Mouse (Mus musculus) midbrain, embryonic 10.5 days (tissue): ENCODE measurements around the gene Gse1. TPM values are rescaled to one million over a fixed set of nuclear protein-coding genes. Genes with fewer than 3 reads are reported as not detected.
A peak's percentile ranks its signal among the peaks of the same experiment; 100 is the strongest.

Experiments used
- DNase-seq: peaks from one replicate; pipeline ENCODE4 v3.0.0-alpha.2; 2017; ENCODE audit warnings: low spot score
- H3K27ac ChIP-seq: fragments of 300-500 bp; sonication (generic); replicated peaks from 2 replicates; pipeline ENCODE4 v1.5.1; 2016; ENCODE audit warnings: mild to moderate bottlenecking
- H3K27me3 ChIP-seq: fragments of 300-500 bp; sonication (generic); 2 replicates; pipeline ENCODE4 v1.6.1; 2016; ENCODE audit warnings: low read depth, mild to moderate bottlenecking; ENCODE audit not compliant: poor library complexity, severe bottlenecking
- H3K36me3 ChIP-seq: fragments of 300-500 bp; sonication (generic); 2 replicates; pipeline ENCODE4 v1.6.1; 2016; ENCODE audit warnings: mild to moderate bottlenecking, moderate library complexity
- H3K4me1 ChIP-seq: fragments of 300-500 bp; sonication (generic); 2 replicates; pipeline ENCODE4 v1.6.1; 2016
- H3K4me3 ChIP-seq: fragments of 300-500 bp; sonication (generic); 2 replicates; pipeline ENCODE4 v1.5.1; 2016; ENCODE audit warnings: mild to moderate bottlenecking, moderate library complexity
- H3K9me3 ChIP-seq: fragments of 300-500 bp; sonication (generic); replicated peaks from 2 replicates; pipeline ENCODE4 v1.6.1; 2016; ENCODE audit warnings: mild to moderate bottlenecking
- WGBS: fragments of 180-500 bp; shearing (Covaris S2); methylation state at CpG from one replicate; pipeline ENCODE4 v1.1.7; 2016; 5-methylcytosine and 5-hydroxymethylcytosine counted together
- polyA plus RNA-seq: library from polyadenylated mRNA; unstranded; fragments of >200 nt; fragmentation: Nextera tagmentation; extraction: Ambion mirVana; gene quantifications from 2 replicates; pipeline ENCODE4 v1.2.1, GENCODE M21; 2016

The Gse1 gene
- polyA plus RNA-seq, 1 experiment from 2014 or later, result 12.7 TPM

GRCm38 (mm10) chr8:120404609-120405036 is 176.4 kb downstream of the Gse1 start:
- 49% methylated on average over 7 of the region's 7 CpGs for WGBS
- peak; percentile 66 for DNase-seq
- H3K4me3 ChIP-seq, result no peak overlapping the region
- no peaks in the 10 kb centered on the region for H3K36me3 ChIP-seq
- H3K9me3 ChIP-seq, result no peaks in the 10 kb centered on the region
- peaks cover 73% of the 10 kb centered on the region for H3K4me1 ChIP-seq
- peaks cover 71% of the 10 kb centered on the region for H3K27me3 ChIP-seq
- peak overlapping the region; percentile 14 for H3K27ac ChIP-seq

GRCm38 (mm10) chr8:120406008-120406632 is 177.9 kb downstream of the Gse1 start:
- Histone ChIP-seq H3K4me3 (no peak overlapping the region), H3K27me3 (peaks cover 77% of the 10 kb centered on the region), H3K27ac (peak overlapping the region; percentile 80; the same call in 1 of the 2 replicates), H3K9me3 (no peaks in the 10 kb centered on the region), H3K36me3 (no peaks in the 10 kb centered on the region), H3K4me1 (peaks cover 81% of the 10 kb centered on the region)
- no peak for DNase-seq
- 91% methylated on average over 12 of the region's 12 CpGs for WGBS

GRCm38 (mm10) chr8:120407701-120408240 is 179.5 kb downstream of the Gse1 start:
- peaks cover 92% of the 10 kb centered on the region for H3K4me1 ChIP-seq
- peak; percentile 84 for DNase-seq
- H3K27ac ChIP-seq, result peak overlapping the region; percentile 80
- H3K4me3 ChIP-seq, result peak overlapping the region; percentile 14; the same call in 1 of the 2 replicates
- 6% methylated on average over 9 of the region's 9 CpGs for WGBS
- peaks cover 79% of the 10 kb centered on the region for H3K27me3 ChIP-seq
- no peaks in the 10 kb centered on the region for H3K36me3 ChIP-seq
- H3K9me3 ChIP-seq, result no peaks in the 10 kb centered on the region

GRCm38 (mm10) chr8:120408241-120409215 is 180.3 kb downstream of the Gse1 start:
- Histone ChIP-seq H3K4me3 (0 out of 2 replicates have a peak overlapping the region, but pooled peaks have one; percentile 14), H3K9me3 (no peaks in the 10 kb centered on the region), H3K36me3 (no peaks in the 10 kb centered on the region), H3K27me3 (peaks cover 79% of the 10 kb centered on the region), H3K27ac (peak overlapping the region; percentile 80), H3K4me1 (peaks cover 92% of the 10 kb centered on the region)
- DNase-seq, result no peak
- WGBS, result 40% methylated on average over 14 of the region's 14 CpGs

GRCm38 (mm10) chr8:120409371-120410013 is 181.2 kb downstream of the Gse1 start:
- 0 out of 2 replicates have a peak overlapping the region, but pooled peaks have one; percentile 12 for H3K4me3 ChIP-seq
- WGBS, result 41% methylated on average over 11 of the region's 11 CpGs
- H3K9me3 ChIP-seq, result no peaks in the 10 kb centered on the region
- peaks cover 81% of the 10 kb centered on the region for H3K27me3 ChIP-seq
- DNase-seq, result peak; percentile 60
- H3K36me3 ChIP-seq, result no peaks in the 10 kb centered on the region
- peak overlapping the region; percentile 80 for H3K27ac ChIP-seq
- H3K4me1 ChIP-seq, result peaks cover 92% of the 10 kb centered on the region

- H3K36me3 ChIP-seq, result no peaks in the 10 kb centered on the region
- no peak overlapping the region for H3K4me3 ChIP-seq
- 66% methylated on average over 14 of the region's 14 CpGs for WGBS
Observed at GRCm38 (mm10) chr8:120411059-120411458, 182.8 kb downstream of the Gse1 start.

GRCm38 (mm10) chr8:120411862-120412261 is 183.6 kb downstream of the Gse1 start:
- Histone ChIP-seq H3K4me1 (peaks cover 100% of the 10 kb centered on the region), H3K36me3 (no peaks in the 10 kb centered on the region), H3K27me3 (peaks cover 78% of the 10 kb centered on the region), H3K9me3 (no peaks in the 10 kb centered on the region), H3K4me3 (no peak overlapping the region), H3K27ac (peak overlapping the region; percentile 80; the same call in 1 of the 2 replicates)
- 27% methylated on average over 8 of the region's 8 CpGs for WGBS
- no peak for DNase-seq

More at GRCm38 (mm10) chr8:120411059-120411458, 182.8 kb downstream of the Gse1 start:
- DNase-seq, result no peak
- Histone ChIP-seq H3K4me1 (peaks cover 100% of the 10 kb centered on the region), H3K27ac (peak overlapping the region; percentile 80), H3K9me3 (no peaks in the 10 kb centered on the region), H3K27me3 (peaks cover 84% of the 10 kb centered on the region)

- Histone ChIP-seq H3K4me3 (no peak overlapping the region), H3K27ac (peak overlapping the region; percentile 6; the same call in 1 of the 2 replicates), H3K4me1 (peaks cover 100% of the 10 kb centered on the region), H3K27me3 (peaks cover 73% of the 10 kb centered on the region), H3K36me3 (no peaks in the 10 kb centered on the region), H3K9me3 (no peaks in the 10 kb centered on the region)
- WGBS, result 89% methylated on average over 4 of the region's 4 CpGs
- no peak for DNase-seq
Observed at GRCm38 (mm10) chr8:120412357-120412756, 184.1 kb downstream of the Gse1 start.

GRCm38 (mm10) chr8:120412911-120413625 is 184.8 kb downstream of the Gse1 start:
- 84% methylated on average over 29 of the region's 29 CpGs for whole genome bisulfite sequencing
- Histone ChIP-seq H3K4me1 (peaks cover 100% of the 10 kb centered on the region), H3K4me3 (no peak overlapping the region), H3K36me3 (no peaks in the 10 kb centered on the region), H3K27me3 (peaks cover 72% of the 10 kb centered on the region), H3K9me3 (no peaks in the 10 kb centered on the region), H3K27ac (peak overlapping the region; percentile 86)
- DNase-seq, result no peak

GRCm38 (mm10) chr8:120413626-120413988 is 185.4 kb downstream of the Gse1 start:
- Histone ChIP-seq H3K9me3 (no peaks in the 10 kb centered on the region), H3K27ac (peak overlapping the region; percentile 86), H3K4me1 (peaks cover 100% of the 10 kb centered on the region), H3K27me3 (peaks cover 77% of the 10 kb centered on the region), H3K36me3 (no peaks in the 10 kb centered on the region), H3K4me3 (no peak overlapping the region)
- DNase-seq, result no peak
- WGBS, result 76% methylated on average over 6 of the region's 6 CpGs

GRCm38 (mm10) chr8:120414216-120414615 is 186.0 kb downstream of the Gse1 start:
- Histone ChIP-seq H3K27me3 (peaks cover 82% of the 10 kb centered on the region), H3K27ac (peak overlapping the region; percentile 86), H3K36me3 (no peaks in the 10 kb centered on the region), H3K9me3 (no peaks in the 10 kb centered on the region), H3K4me1 (peaks cover 100% of the 10 kb centered on the region), H3K4me3 (no peak overlapping the region)
- DNase-seq, result no peak
- WGBS, result 85% methylated on average over 4 of the region's 4 CpGs
